Mouse (Mus musculus) effector memory CD4-positive, alpha-beta T cell, adult 7 months (primary cell): ENCODE measurements around the gene Intu. TPM values are rescaled to one million over a fixed set of nuclear protein-coding genes. Genes with fewer than 3 reads are reported as not detected.

Source experiments
- polyA plus RNA-seq: library from polyadenylated mRNA; unstranded; fragments of 100-300 nt; shearing (Covaris generic); gene quantifications from one replicate; pipeline ENCODE4 v1.2.1, GENCODE M21; 2017

Intu gene
- 0.54 TPM for polyA plus RNA-seq

GRCm38 (mm10) chr3:40531286-40532141, at the start of gene Intu:
Gene Intu (plus strand): TSS chr3:40531286.

GRCm38 (mm10) chr3:40708655-40709054, 177.6 kb downstream of the Intu start, which contains the start of gene Slc25a31:
Gene Slc25a31 (plus strand): TSS chr3:40708855.

GRCm38 (mm10) chr3:40744024-40744835, 213.1 kb downstream of the Intu start, which contains the start of gene Hspa4l:
Gene Hspa4l (plus strand): TSS chr3:40744495.

Other genes with a start within 250 kb of the Intu start
- gene Slc25a31, start 177.6 kb downstream of the Intu start, polyA plus RNA-seq, result not detected
- gene Hspa4l, start 213.2 kb downstream of the Intu start, polyA plus RNA-seq, result 30.3 TPM